ENCODE assay signal across 8 mouse cellular contexts in genomic region chr5:32422081-32422589, GRCm38 (mm10). TPM values are rescaled to one million over a fixed set of nuclear protein-coding genes. Genes with fewer than 3 reads are reported as not detected.
A peak's percentile ranks its signal among the peaks of the same experiment; 100 is the strongest.
DNase-seq lines count a peak whose midpoint lies in the region; ATAC-seq and TF ChIP-seq lines count a peak whose summit lies in the region.

No protein-coding gene starts in this region.

- H3K79me2 ChIP-seq in MEL (ENCODE audit: control insufficient read depth, insufficient read depth, low read length, poor library complexity), result no peaks in the 10 kb centered on the region

- H3K27ac ChIP-seq in heart, embryonic 12.5 days (ENCODE audit: poor library complexity, severe bottlenecking), result peak overlapping the region; percentile 15; the same call in 1 of the 2 replicates
- H3K27ac ChIP-seq in MEL (ENCODE audit: control insufficient read depth, low read depth, low read length), result no peak overlapping the region
- no peak overlapping the region for H3K27ac ChIP-seq in intestine, postnatal 0 days (ENCODE audit: low read depth, low read length)
- H3K27ac ChIP-seq in midbrain, embryonic 15.5 days, result no peak overlapping the region
- no peak overlapping the region for H3K27ac ChIP-seq in layer of hippocampus, adult 2 months

- no peak for TF ChIP-seq CTCF in MEL (IDR thresholded peaks at IDR 0.05 in 2 of 3, conservative IDR thresholded peaks at IDR 0.05 in 1 of 3; ENCODE audit: control insufficient read depth in 1 of 3, insufficient read depth in 1 of 3, low read depth in 2 of 3, low read length in 3 of 3, poor library complexity in 1 of 3, severe bottlenecking in 1 of 3)
- TF ChIP-seq CTCF in intestine, postnatal 0 days (IDR thresholded peaks at IDR 0.05; ENCODE audit: low read depth), result no peak
- no peak for TF ChIP-seq CTCF in layer of hippocampus, adult 2 months (conservative IDR thresholded peaks at IDR 0.05)

- intact Hi-C loops in heart, postnatal 25 days (cut with DNase I), result no loop called here

- no peak overlapping the region; the same call in 1 of the 2 replicates for H3K9ac ChIP-seq in heart, embryonic 12.5 days
- no peak overlapping the region for H3K9ac ChIP-seq in MEL (ENCODE audit: control insufficient read depth, low read depth, low read length, poor library complexity, severe bottlenecking)
- no peak overlapping the region for H3K9ac ChIP-seq in intestine, postnatal 0 days (ENCODE audit: low read depth, low read length)
- no peak overlapping the region for H3K9ac ChIP-seq in midbrain, embryonic 15.5 days

- no peak for TF ChIP-seq POLR2A in MEL (IDR thresholded peaks at IDR 0.05; ENCODE audit: control insufficient read depth in 1 of 2, insufficient read depth in 1 of 2, low read depth in 1 of 2, low read length in 2 of 2, poor library complexity in 1 of 2)

- TF ChIP-seq EP300 in MEL (IDR thresholded peaks at IDR 0.05; ENCODE audit: low read depth in 1 of 2, low read length in 2 of 2), result no peak

- H3K9me3 ChIP-seq in heart, embryonic 12.5 days (replicated peaks), result no peaks in the 10 kb centered on the region
- H3K9me3 ChIP-seq in MEL (replicated peaks; ENCODE audit: insufficient read depth, low read length), result no peaks in the 10 kb centered on the region
- H3K9me3 ChIP-seq in intestine, postnatal 0 days (ENCODE audit: control insufficient read depth), result no peaks in the 10 kb centered on the region
- no peaks in the 10 kb centered on the region for H3K9me3 ChIP-seq in midbrain, embryonic 15.5 days

- H3K4me3 ChIP-seq in heart, embryonic 12.5 days, result no peak overlapping the region
- H3K4me3 ChIP-seq in MEL (ENCODE audit: control insufficient read depth in 1 of 2, insufficient read depth in 1 of 2, low read depth in 2 of 2, low read length in 2 of 2), result no peak overlapping the region
- no peak overlapping the region for H3K4me3 ChIP-seq in intestine, postnatal 0 days (ENCODE audit: low read depth, low read length)
- no peak overlapping the region for H3K4me3 ChIP-seq in midbrain, embryonic 15.5 days
- no peak overlapping the region for H3K4me3 ChIP-seq in layer of hippocampus, adult 2 months

- H3K36me3 ChIP-seq in heart, embryonic 12.5 days, result no peaks in the 10 kb centered on the region
- no peaks in the 10 kb centered on the region for H3K36me3 ChIP-seq in MEL (ENCODE audit: control insufficient read depth in 1 of 2, insufficient read depth in 2 of 2, low read length in 2 of 2)
- no peaks in the 10 kb centered on the region for H3K36me3 ChIP-seq in intestine, postnatal 0 days (ENCODE audit: control insufficient read depth, insufficient read depth)
- no peaks in the 10 kb centered on the region for H3K36me3 ChIP-seq in midbrain, embryonic 15.5 days (replicated peaks)

- H3K4me1 ChIP-seq in heart, embryonic 12.5 days (replicated peaks), result peaks cover 33% of the 10 kb centered on the region
- H3K4me1 ChIP-seq in MEL (ENCODE audit: control insufficient read depth in 1 of 2, insufficient read depth in 2 of 2, low read length in 2 of 2), result no peaks in the 10 kb centered on the region
- no peaks in the 10 kb centered on the region for H3K4me1 ChIP-seq in intestine, postnatal 0 days (replicated peaks; ENCODE audit: control insufficient read depth, insufficient read depth, low read length)
- no peaks in the 10 kb centered on the region for H3K4me1 ChIP-seq in midbrain, embryonic 15.5 days

- no peak for TF ChIP-seq RAD21 in MEL (IDR thresholded peaks at IDR 0.05; ENCODE audit: low read depth, low read length)

- DNase-seq in heart, postnatal 25 days (ENCODE audit: low spot score), result no peak
- peak; percentile 12 for DNase-seq in MEL (ENCODE audit: low read depth, low spot score)
- no peak for DNase-seq in layer of hippocampus, adult 2 months (ENCODE audit: low spot score in 2 of 2)

- H3K27me3 ChIP-seq in heart, embryonic 12.5 days (replicated peaks), result no peaks in the 10 kb centered on the region
- H3K27me3 ChIP-seq in MEL (ENCODE audit: control insufficient read depth in 1 of 2, insufficient read depth in 2 of 2, low read length in 2 of 2), result peaks cover 0 to 4% of the 10 kb centered on the region in 2 experiments; a peak in 2 of 4 replicates
- H3K27me3 ChIP-seq in intestine, postnatal 0 days (replicated peaks; ENCODE audit: control insufficient read depth, insufficient read depth, low read length), result no peaks in the 10 kb centered on the region
- no peaks in the 10 kb centered on the region for H3K27me3 ChIP-seq in midbrain, embryonic 15.5 days (replicated peaks)

- 22% methylated on average over 15 of the region's 15 CpGs for WGBS in heart, embryonic 12.5 days
- WGBS in intestine, postnatal 0 days, result 18% methylated on average over 15 of the region's 15 CpGs
- WGBS in midbrain, embryonic 15.5 days, result 16% methylated on average over 15 of the region's 15 CpGs

- H3K4me2 ChIP-seq in heart, embryonic 12.5 days, result peak overlapping the region; percentile 45
- peak overlapping the region; percentile 39 for H3K4me2 ChIP-seq in intestine, postnatal 0 days (replicated peaks; ENCODE audit: low read depth)
- H3K4me2 ChIP-seq in midbrain, embryonic 15.5 days, result peak overlapping the region; percentile 15

- peak; percentile 61; the same call in 1 of the 2 replicates for ATAC-seq in heart, embryonic 12.5 days (ENCODE audit: insufficient number of reproducible peaks, low FRiP score)
- ATAC-seq in intestine, postnatal 0 days, result peak; percentile 56; the same call in 1 of the 2 replicates
- no peak for ATAC-seq in midbrain, embryonic 15.5 days (replicated peaks)
- ATAC-seq in frontal cortex, adult (ENCODE audit: low TSS enrichment), result no peak
- no peak for ATAC-seq in erythroblast, adult 5-6 weeks (replicated peaks; ENCODE audit: low FRiP score, poor library complexity, severe bottlenecking)

TF ChIP-seq in MEL, 35 proteins besides CTCF, POLR2A, EP300 and RAD21:
- TF ChIP-seq HCFC1 (IDR thresholded peaks at IDR 0.05; ENCODE audit: low read depth, low read length) (no peak), TCF12 (IDR thresholded peaks at IDR 0.05; ENCODE audit: low read depth, low read length) (no peak), NRF1 (IDR thresholded peaks at IDR 0.05; ENCODE audit: insufficient read depth, low read depth, low read length, poor library complexity, severe bottlenecking) (no peak), POLR2AphosphoS5 (IDR thresholded peaks at IDR 0.05; ENCODE audit: borderline replicate concordance, low read depth, low read length) (no peak), BHLHE40 (IDR thresholded peaks at IDR 0.05; ENCODE audit: borderline replicate concordance, low read depth, low read length) (no peak), E2F4 (IDR thresholded peaks at IDR 0.05; ENCODE audit: borderline replicate concordance, low read depth, low read length) (no peak), MEF2A (IDR thresholded peaks at IDR 0.05; ENCODE audit: extremely low read depth, insufficient replicate concordance, low read depth, low read length, poor library complexity, severe bottlenecking) (no peak), TAL1 (IDR thresholded peaks at IDR 0.05; ENCODE audit: low read length) (no peak), ZC3H11A (IDR thresholded peaks at IDR 0.05; ENCODE audit: low read depth, low read length) (no peak), ZKSCAN1 (IDR thresholded peaks at IDR 0.05; ENCODE audit: low read depth, low read length) (no peak), UBTF (IDR thresholded peaks at IDR 0.05; ENCODE audit: borderline replicate concordance, insufficient read depth, low read depth, low read length) (no peak), USF2 (IDR thresholded peaks at IDR 0.05; ENCODE audit: borderline replicate concordance in 1 of 2, insufficient read depth in 1 of 2, low read depth in 1 of 2, low read length in 2 of 2) (no peak), USF1 (IDR thresholded peaks at IDR 0.05; ENCODE audit: low read depth, low read length) (no peak), ELF1 (IDR thresholded peaks at IDR 0.05; ENCODE audit: low read depth, low read length) (no peak)

RNA-seq across cellular contexts. Expression of gene Ppp1cb, which starts 36.5 kb away (rescaled TPM):
- 283 and 290 TPM in 2 replicates for polyA plus RNA-seq in heart, embryonic 12.5 days (2016; fragmentation: Nextera tagmentation; extraction: Ambion mirVana)
- total RNA-seq in heart, postnatal 25 days (2021), result 100 to 1,000 TPM; 437 to 474 TPM
- 121 and 128 TPM in 2 replicates for total RNA-seq in MEL (2012; rRNA removed)
- 1,000 to 10,000 TPM in 1 of 2 experiments, 100 to 1,000 TPM in 1; 268 to 2,029 TPM for polyA plus RNA-seq in MEL (2012; ENCODE audit: insufficient read depth in 1 of 2, insufficient read length in 2 of 2, low read depth in 1 of 2, low replicate concordance in 2 of 2, missing spikeins in 1 of 2)
- 192 and 194 TPM in 2 replicates for polyA plus RNA-seq in intestine, postnatal 0 days (2015; fragmentation: Nextera tagmentation; extraction: Ambion mirVana)
- polyA plus RNA-seq in midbrain, embryonic 15.5 days (2015; fragmentation: Nextera tagmentation; extraction: Ambion mirVana), result 195 and 199 TPM in 2 replicates
- 100 to 1,000 TPM; 418 to 439 TPM for total RNA-seq in layer of hippocampus, adult 2 months (2021)
- 473 and 522 TPM in 2 replicates for total RNA-seq in erythroblast, adult 5-6 weeks (2015; ENCODE audit: low replicate concordance)
- 929 and 957 TPM in 2 replicates for total RNA-seq in erythroblast, adult 5-6 weeks (2017; ENCODE audit: low replicate concordance)

Comparison
In these comparisons a context has a peak if more than half of its experiments do, and no peak if none do; other contexts are left out.
1. ATAC-seq: peak in heart, embryonic 12.5 days (single experiment) and intestine, postnatal 0 days (single experiment); none in midbrain, embryonic 15.5 days (single experiment), frontal cortex, adult (single experiment) and erythroblast, adult 5-6 weeks (single experiment).
2. Peak in every context shown above with its lines, with median percentiles within 50 percentile points of each other: H3K4me2 ChIP-seq.